Mouse (Mus musculus): ENCODE results near the gene Ttyh1. TPM values are rescaled to one million over a fixed set of nuclear protein-coding genes. Genes with fewer than 3 reads are reported as not detected.
"Not testable (repeated sequence)": the region's sequence is repeated elsewhere in the genome, so short reads cannot be mapped to it uniquely, and the experiment has no call there.

The Ttyh1 gene
- total RNA-seq, 2 experiments from 2014 or later, result 1.2 to 3.0 TPM

GRCm38 (mm10) chr7:4144046-4144445 lies 24.8 kb downstream of the Ttyh1 start:
- no peak for DNase-seq

GRCm38 (mm10) chr7:4144766-4145551 lies 25.8 kb downstream of the Ttyh1 start:
- DNase-seq, result no peak

- peak; percentile 31 for DNase-seq
Observed at GRCm38 (mm10) chr7:4145552-4146190, 26.5 kb downstream of the Ttyh1 start.

GRCm38 (mm10) chr7:4146241-4147180 lies 27.3 kb downstream of the Ttyh1 start:
- DNase-seq, result no peak

GRCm38 (mm10) chr7:4147371-4147770 lies 28.2 kb downstream of the Ttyh1 start:
- DNase-seq, result no peak

- no peak for DNase-seq
Observed at GRCm38 (mm10) chr7:4147836-4148235, 28.6 kb downstream of the Ttyh1 start.

- DNase-seq, result no peak
Observed at GRCm38 (mm10) chr7:4148341-4149208, 29.4 kb downstream of the Ttyh1 start.

- DNase-seq, result peak; percentile 85
Observed at GRCm38 (mm10) chr7:4149209-4150054, 30.2 kb downstream of the Ttyh1 start.

- DNase-seq, result peak; percentile 29
Observed at GRCm38 (mm10) chr7:4150059-4150541, 30.9 kb downstream of the Ttyh1 start, which contains the start of gene Leng9. Leng9 (minus strand) TSS chr7:4150374.

GRCm38 (mm10) chr7:4150811-4151221 lies 31.6 kb downstream of the Ttyh1 start:
- peak; percentile 48 for DNase-seq

- DNase-seq, result no peak
Observed at GRCm38 (mm10) chr7:4151241-4151640, 32.0 kb downstream of the Ttyh1 start.

- no peak for DNase-seq
Observed at GRCm38 (mm10) chr7:4154356-4154755, 35.1 kb downstream of the Ttyh1 start.

- DNase-seq, result no peak
Observed at GRCm38 (mm10) chr7:4154976-4155375, 35.8 kb downstream of the Ttyh1 start.

GRCm38 (mm10) chr7:4161596-4161995 lies 42.4 kb downstream of the Ttyh1 start:
- DNase-seq, result not testable (repeated sequence)

GRCm38 (mm10) chr7:4163571-4164072 lies 44.4 kb downstream of the Ttyh1 start:
- DNase-seq, result no peak

- DNase-seq, result peak; percentile 83
Observed at GRCm38 (mm10) chr7:4164090-4164910, 45.1 kb downstream of the Ttyh1 start, which contains the start of gene Cdc42ep5. Cdc42ep5 (minus strand) TSS chr7:4164860.

- DNase-seq, result no peak
Observed at GRCm38 (mm10) chr7:4165286-4165685, 46.1 kb downstream of the Ttyh1 start.

GRCm38 (mm10) chr7:4167098-4167497 lies 47.9 kb downstream of the Ttyh1 start:
- DNase-seq, result no peak

Measured in gastrocnemius, postnatal 25 days (tissue).